Mouse (Mus musculus) mature B cell (primary cell): ENCODE measurements around the gene Fam129c.

Experiments
- in situ Hi-C: fragments of 300-500 bp; cut with MboI; formaldehyde crosslinking; loops from 2 replicates; pipeline ENCODE4 v1.14.3; 2019

The Fam129c gene

GRCm38 (mm10) chr8:71574426-71574825 lies 23.0 kb upstream of the Fam129c start:
- in situ Hi-C loops, result no loop called here

- in situ Hi-C loops, result no loop called here
These were observed 22.4 kb upstream of the Fam129c start for GRCm38 (mm10) chr8:71575020-71575419.

GRCm38 (mm10) chr8:71577856-71578387 lies 19.5 kb upstream of the Fam129c start:
- in situ Hi-C loops, result no loop called here

- in situ Hi-C loops, result no loop called here
These were observed 18.4 kb upstream of the Fam129c start for GRCm38 (mm10) chr8:71579009-71579408.

- in situ Hi-C loops, result no loop called here
These were observed 18.0 kb upstream of the Fam129c start for GRCm38 (mm10) chr8:71579476-71579875.

GRCm38 (mm10) chr8:71580201-71580600 lies 17.2 kb upstream of the Fam129c start:
- in situ Hi-C loops, result no loop called here

GRCm38 (mm10) chr8:71586891-71587290 lies 10.6 kb upstream of the Fam129c start:
- in situ Hi-C loops, result no loop called here

- in situ Hi-C loops, result no loop called here
These were observed 8.7 kb upstream of the Fam129c start for GRCm38 (mm10) chr8:71588762-71589161.

GRCm38 (mm10) chr8:71591017-71591416 lies 6.4 kb upstream of the Fam129c start:
- in situ Hi-C loops, result no loop called here

- in situ Hi-C loops, result no loop called here
These were observed 5.7 kb upstream of the Fam129c start, which contains the start of gene Pgls for GRCm38 (mm10) chr8:71591471-71592373. Gene Pgls, plus strand, starts transcription at chr8:71592176.

- in situ Hi-C loops, result no loop called here
These were observed 4.9 kb upstream of the Fam129c start for GRCm38 (mm10) chr8:71592374-71593170.

GRCm38 (mm10) chr8:71593556-71594323 lies 3.7 kb upstream of the Fam129c start:
- in situ Hi-C loops, result no loop called here

GRCm38 (mm10) chr8:71594324-71594722 lies 3.1 kb upstream of the Fam129c start:
- in situ Hi-C loops, result no loop called here

- in situ Hi-C loops, result no loop called here
These were observed 1.6 kb upstream of the Fam129c start for GRCm38 (mm10) chr8:71595862-71596261.

- in situ Hi-C loops, result no loop called here
These were observed 1.1 kb upstream of the Fam129c start for GRCm38 (mm10) chr8:71596384-71596783.

- in situ Hi-C loops, result no loop called here
These were observed 650 bp upstream of the Fam129c start for GRCm38 (mm10) chr8:71596798-71597197.

- in situ Hi-C loops, result no loop called here
These were observed 927 bp downstream of the Fam129c start for GRCm38 (mm10) chr8:71598375-71598774.

- in situ Hi-C loops, result no loop called here
These were observed 1.4 kb downstream of the Fam129c start for GRCm38 (mm10) chr8:71598841-71599240.

GRCm38 (mm10) chr8:71601939-71602665 lies 4.7 kb downstream of the Fam129c start:
- in situ Hi-C loops, result no loop called here

GRCm38 (mm10) chr8:71602666-71603334 lies 5.4 kb downstream of the Fam129c start:
- in situ Hi-C loops, result no loop called here
